Mouse (Mus musculus): ENCODE data around the gene Gde1. TPM values are rescaled to one million over a fixed set of nuclear protein-coding genes. Genes with fewer than 3 reads are reported as not detected.

The Gde1 gene
- total RNA-seq, 2 experiments from 2014 or later = 247 to 250 TPM

- DNase-seq (ENCODE audit: low spot score in 2 of 2) = no peak
Observed at GRCm38 (mm10) chr7:118708002-118708401, 2.4 kb upstream of the Gde1 start.

DNA sequence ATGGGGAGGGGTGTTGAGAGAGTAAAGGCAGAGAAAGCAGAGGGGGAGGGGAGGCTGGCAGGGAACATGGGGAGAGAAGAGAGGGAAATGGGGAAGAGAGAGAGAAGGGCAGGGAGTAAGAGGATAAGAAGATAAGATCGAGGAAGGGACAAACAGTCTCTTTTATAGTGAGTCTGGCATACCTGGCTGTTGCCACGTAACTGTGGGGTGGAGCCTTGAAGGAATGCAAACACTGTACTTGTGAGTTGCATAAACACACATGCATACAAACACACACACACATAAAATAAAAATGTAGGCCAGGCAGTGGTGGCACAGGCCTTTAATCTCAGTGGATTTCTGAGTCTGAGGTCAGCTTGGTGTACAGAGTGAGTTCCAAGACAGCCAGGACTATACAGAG lies 1.6 kb upstream of the Gde1 start:
- no peak for DNase-seq (ENCODE audit: low spot score in 2 of 2)

DNA sequence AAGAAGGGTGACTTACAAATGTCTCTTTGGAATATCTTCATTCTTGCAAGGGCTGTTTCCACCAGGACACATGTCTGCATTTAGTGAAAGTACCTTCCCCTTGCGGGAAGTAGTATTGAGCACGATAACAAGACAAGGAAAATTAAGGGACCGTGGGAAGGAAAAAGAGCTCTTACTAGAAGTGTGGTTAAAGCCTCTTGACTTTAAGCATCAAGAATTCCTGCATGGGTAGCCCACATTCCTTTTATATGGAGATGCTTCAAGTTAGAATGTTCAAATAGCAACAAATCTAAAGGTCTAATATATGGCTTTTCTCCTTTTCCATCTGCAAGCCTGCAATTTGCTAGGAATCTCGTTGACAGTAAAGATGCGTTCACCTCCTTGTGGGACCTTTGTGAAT lies 910 bp upstream of the Gde1 start:
- DNase-seq (ENCODE audit: low spot score in 2 of 2) = no peak

DNA sequence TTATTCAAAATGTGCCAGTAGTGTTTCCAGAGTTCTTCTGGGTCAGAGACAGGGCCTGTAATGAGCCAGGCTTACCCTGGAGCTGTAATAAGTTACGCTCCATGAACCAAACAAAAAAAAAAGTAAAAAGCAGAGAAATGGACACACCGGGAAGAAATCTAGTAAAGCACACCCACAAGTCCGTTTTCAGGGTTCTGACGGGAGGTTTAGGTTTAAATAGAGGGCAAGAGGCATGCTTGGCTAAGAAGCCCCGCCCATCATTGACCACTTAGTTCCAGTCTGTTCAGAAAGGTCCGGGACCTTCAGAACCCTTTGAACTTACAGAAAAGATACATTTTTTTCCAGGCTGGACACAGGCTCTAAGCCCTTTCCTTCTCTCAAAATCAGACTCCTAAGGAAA lies 473 bp upstream of the Gde1 start:
- no peak for DNase-seq (ENCODE audit: low spot score in 2 of 2)

- DNase-seq (ENCODE audit: low spot score in 2 of 2) = no peak
Observed at GRCm38 (mm10) chr7:118704001-118704850, 1.4 kb downstream of the Gde1 start.

- no peak for DNase-seq (ENCODE audit: low spot score in 2 of 2)
Observed at GRCm38 (mm10) chr7:118703144-118703561, 2.4 kb downstream of the Gde1 start.

DNA sequence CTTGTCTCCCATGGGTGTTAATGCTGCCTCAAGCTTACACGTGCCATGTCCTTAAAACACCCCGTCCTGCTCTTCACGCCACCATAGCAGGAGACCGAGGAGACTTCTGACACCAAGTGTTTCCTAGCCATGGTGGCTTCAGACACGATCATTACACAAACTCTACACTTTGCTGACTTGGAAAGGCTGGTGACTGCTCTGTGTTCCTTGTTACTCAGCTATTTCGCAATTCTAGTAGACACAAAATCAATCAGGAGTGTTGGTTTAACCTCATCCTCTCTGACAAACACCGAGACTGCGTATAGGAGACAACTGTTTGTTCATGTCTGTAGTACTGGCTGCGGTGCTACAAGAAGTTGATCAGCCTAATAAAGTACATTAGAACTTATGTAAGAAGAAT lies 6.7 kb downstream of the Gde1 start:
- no peak for DNase-seq (ENCODE audit: low spot score in 2 of 2)

DNA sequence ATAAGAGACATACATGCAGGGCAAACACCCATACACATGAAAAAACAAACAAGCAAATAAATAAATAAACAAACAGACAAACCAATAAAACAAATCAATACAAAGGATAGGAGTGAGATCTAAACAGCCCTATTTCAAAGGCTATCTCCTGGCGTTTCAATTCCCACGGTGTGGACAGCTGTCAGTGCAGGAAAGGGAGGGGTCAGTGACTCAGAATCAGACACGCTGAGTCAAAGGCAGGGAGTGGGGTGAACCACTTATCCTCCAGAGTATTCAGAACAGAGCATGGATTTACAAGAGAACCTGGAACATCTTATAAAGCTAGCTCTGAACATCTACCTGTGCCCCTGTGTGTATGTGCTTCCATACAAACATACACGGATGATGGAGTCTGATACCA lies 8.4 kb downstream of the Gde1 start:
- no peak for DNase-seq (ENCODE audit: low spot score in 2 of 2)

DNA sequence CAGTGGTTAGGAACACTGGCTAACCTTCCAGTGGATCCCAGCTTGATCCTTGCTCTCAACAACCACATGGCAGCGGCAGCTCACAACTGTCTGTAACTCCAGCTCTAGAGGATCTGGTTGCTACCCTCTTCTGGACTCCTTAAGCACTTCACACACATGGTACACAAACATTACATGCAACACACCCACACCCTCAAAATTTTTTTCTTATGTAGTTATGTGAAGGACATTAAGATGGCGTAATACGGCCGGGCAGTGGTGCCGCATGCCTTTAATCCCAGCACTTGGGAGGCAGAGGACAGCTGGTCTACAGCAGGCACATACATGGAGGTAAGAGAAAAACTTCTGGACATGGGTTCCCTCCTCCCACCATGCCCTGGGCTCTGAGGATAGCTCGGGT lies 9.4 kb downstream of the Gde1 start:
- no peak for DNase-seq (ENCODE audit: low spot score in 2 of 2)

GRCm38 (mm10) chr7:118691287-118691686 lies 14.3 kb downstream of the Gde1 start:
- DNase-seq (ENCODE audit: low spot score in 2 of 2) = no peak

DNA sequence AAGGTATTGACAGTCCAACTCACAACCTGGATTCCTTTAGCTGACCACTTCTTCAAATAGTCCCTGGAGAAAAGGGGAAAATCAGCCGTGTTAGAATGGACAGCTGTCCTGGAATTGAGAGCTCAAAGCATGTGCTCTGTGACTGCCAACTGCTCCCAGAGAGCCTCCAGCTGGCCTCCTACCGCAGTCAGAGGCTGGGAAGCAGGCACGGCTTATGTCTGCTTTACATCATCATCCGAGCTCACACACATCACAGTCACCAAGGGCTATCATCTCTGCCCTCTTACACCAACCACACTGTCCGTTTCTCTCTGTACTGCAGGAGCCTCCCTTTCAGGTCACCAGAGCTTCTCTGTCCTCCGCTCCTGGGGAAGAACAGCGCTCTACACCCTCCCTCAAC lies 16.5 kb downstream of the Gde1 start:
- DNase-seq (ENCODE audit: low spot score in 2 of 2) = peak; percentile 52 to 53

DNA sequence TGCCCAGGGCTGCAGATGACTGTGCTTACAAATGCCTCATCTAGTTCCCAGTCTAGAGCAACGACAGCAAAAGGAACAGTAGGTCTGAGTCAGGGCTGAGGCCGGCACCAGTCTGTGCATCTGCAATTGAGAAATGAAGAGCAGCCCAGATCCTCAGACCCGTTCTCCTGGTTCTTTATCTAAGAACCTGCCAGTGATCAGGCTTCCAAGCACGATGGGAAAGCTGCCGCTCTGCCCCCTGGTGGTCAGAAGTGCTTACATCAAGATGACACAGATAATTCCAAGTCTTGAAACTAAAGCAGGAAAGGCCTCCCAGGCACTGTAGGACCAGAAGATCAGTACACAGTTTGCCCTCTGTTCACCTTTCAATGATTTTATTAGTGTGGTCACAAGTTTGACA lies 17.4 kb downstream of the Gde1 start:
- peak; percentile 85 to 91 for DNase-seq (ENCODE audit: low spot score in 2 of 2)

GRCm38 (mm10) chr7:118676826-118677225 lies 28.8 kb downstream of the Gde1 start:
- no peak for DNase-seq (ENCODE audit: low spot score in 2 of 2)

DNA sequence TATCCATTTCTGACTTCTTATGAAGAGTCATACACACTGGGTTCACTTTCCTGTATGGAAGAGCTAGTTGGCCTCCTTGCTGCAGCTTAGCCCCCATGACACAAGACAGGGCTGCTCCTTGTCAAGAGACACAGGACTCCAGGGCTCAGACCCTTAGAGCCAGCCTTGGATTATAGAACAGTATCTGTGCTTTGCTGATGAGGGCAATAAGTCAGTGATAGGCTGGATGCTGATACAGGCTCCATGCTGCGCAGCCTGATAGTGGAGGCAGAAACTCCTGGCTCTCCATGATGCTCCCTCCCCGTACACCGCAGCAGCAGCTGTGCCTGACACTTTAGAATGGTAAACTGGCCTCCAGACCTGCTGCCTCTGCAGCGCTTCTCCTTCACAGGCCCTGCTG lies 35.4 kb downstream of the Gde1 start:
- no peak for DNase-seq (ENCODE audit: low spot score in 2 of 2)

- no peak for DNase-seq (ENCODE audit: low spot score in 2 of 2)
Observed at GRCm38 (mm10) chr7:118667773-118668172, 37.8 kb downstream of the Gde1 start.

- no peak for DNase-seq (ENCODE audit: low spot score in 2 of 2)
Observed at GRCm38 (mm10) chr7:118656730-118657129, 48.8 kb downstream of the Gde1 start.

GRCm38 (mm10) chr7:118652572-118653295 lies 52.8 kb downstream of the Gde1 start:
- peak in 1 of 2 experiments; percentile 6 for DNase-seq (ENCODE audit: low spot score in 2 of 2)

DNA sequence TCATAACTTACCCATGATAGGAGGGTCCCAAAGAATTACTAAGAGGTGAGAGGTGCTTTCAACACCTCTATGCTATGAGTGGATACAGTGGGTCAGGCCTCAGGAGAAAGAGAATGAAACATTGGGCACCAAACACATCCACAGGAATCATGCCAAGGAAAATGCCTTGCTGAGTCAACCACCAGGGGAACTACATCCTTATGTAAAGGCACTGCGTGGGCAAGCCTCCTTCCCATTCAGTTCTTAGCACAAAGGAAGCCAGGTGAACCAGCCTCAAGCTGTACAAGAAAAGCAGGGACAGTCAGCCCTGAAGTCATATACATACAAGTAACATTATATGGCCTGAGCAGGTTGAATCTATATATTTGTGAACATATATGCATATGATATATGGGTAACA lies 54.7 kb downstream of the Gde1 start:
- no peak for DNase-seq (ENCODE audit: low spot score in 2 of 2)

DNA sequence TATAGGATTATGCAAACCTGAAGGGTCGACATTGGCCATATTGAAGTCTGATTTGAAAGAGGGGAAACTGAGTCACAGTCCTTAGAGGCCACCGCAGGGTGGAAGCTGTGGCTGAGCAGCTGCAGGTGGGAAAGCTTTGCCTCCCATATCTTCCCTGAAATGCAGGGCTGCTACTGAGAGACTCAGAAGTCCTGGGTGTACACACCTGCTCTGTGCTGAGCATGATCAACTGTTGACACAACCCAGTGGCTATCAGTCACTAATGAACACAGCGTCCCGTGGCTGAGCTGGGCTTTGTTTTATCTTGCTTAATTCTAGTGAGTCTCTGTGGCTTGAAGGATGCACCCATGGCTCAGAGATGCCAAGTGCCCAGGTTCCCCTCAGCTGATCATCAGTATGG lies 55.5 kb downstream of the Gde1 start:
- no peak for DNase-seq (ENCODE audit: low spot score in 2 of 2)

- DNase-seq (ENCODE audit: low spot score in 2 of 2) = peak; percentile 7 to 16
Observed at GRCm38 (mm10) chr7:118649328-118649727, 56.2 kb downstream of the Gde1 start.

GRCm38 (mm10) chr7:118646237-118646636 lies 59.3 kb downstream of the Gde1 start:
- no peak for DNase-seq (ENCODE audit: low spot score in 2 of 2)
